Mouse (Mus musculus) C3H10T1/2 (cell line): Measurements from ENCODE around the gene Olfr457. TPM values are rescaled to one million over a fixed set of nuclear protein-coding genes. Genes with fewer than 3 reads are reported as not detected.

Experiments
- polyA plus RNA-seq, 2 experiments: library from polyadenylated mRNA; unstranded; fragments of >200 nt; fragmentation: generic; extraction: Trizol; gene quantifications; one replicate each; pipeline ENCODE4 v1.2.1; 2012; ENCODE audit warnings: missing spikeins in 2 of 2

The Olfr457 gene
- under 1 TPM in 1 of 2 experiments, not detected in 1; 0.04 TPM for polyA plus RNA-seq

GRCm38 (mm10) chr6:42476235-42476634 lies at the start of gene Olfr457:
Gene Olfr457 (minus strand): TSS chr6:42476335.

DNA sequence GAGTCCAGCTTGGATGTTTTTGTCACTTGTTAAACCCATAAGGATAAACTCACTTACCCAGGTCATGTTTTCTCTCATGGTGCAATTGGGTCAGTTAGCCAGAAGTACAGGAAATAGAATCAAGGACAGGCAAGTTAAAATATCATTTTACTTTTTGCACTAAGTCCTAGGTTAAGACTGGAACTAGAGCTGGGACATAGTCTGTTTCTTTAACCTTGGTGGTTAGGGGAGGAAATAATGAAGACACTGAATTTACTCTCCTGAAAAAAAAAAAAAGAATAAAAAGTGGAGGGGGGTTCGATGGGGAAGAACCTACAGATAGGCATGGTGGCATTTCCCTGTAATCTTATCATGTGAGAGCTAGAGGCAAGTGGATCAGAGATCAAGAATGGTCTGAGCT lies 11.0 kb upstream of the Olfr457 start, which contains the start of gene Olfr456:
TSS of gene Olfr456 (minus strand) at position 101 of the 400 bp plus-strand sequence.

GRCm38 (mm10) chr6:42465096-42465495 lies 11.0 kb downstream of the Olfr457 start, which contains the start of gene Olfr458:
Gene Olfr458 (minus strand): TSS chr6:42465196.

GRCm38 (mm10) chr6:42434446-42434845 lies 41.7 kb downstream of the Olfr457 start, which contains the start of gene Tas2r126:
Gene Tas2r126 (plus strand): TSS chr6:42434535.

Other genes with a start within 250 kb of the Olfr457 start
- gene Gstk1, start 230.4 kb downstream of the Olfr457 start, polyA plus RNA-seq, result not detected
- gene Tmem139, start 214.4 kb downstream of the Olfr457 start, polyA plus RNA-seq, result under 1 TPM; 0.02 to 0.05 TPM
- 1 to 10 TPM; 1.8 to 8.5 TPM for gene Casp2, start 211.3 kb downstream of the Olfr457 start, polyA plus RNA-seq
- gene Clcn1, start 189.7 kb downstream of the Olfr457 start, polyA plus RNA-seq, result under 1 TPM; 0.26 to 0.51 TPM
- 10 to 100 TPM in 1 of 2 experiments, 1 to 10 TPM in 1; 7.5 to 13.9 TPM for gene Fam131b, start 151.7 kb downstream of the Olfr457 start, polyA plus RNA-seq
- gene Zyx, start 126.7 kb downstream of the Olfr457 start, polyA plus RNA-seq, result 100 to 1,000 TPM; 273 to 364 TPM
- gene Epha1, start 103.1 kb downstream of the Olfr457 start, polyA plus RNA-seq, result under 1 TPM; 0.09 to 0.54 TPM
- gene Tas2r143, start 76.1 kb downstream of the Olfr457 start, polyA plus RNA-seq, result under 1 TPM in 1 of 2 experiments, not detected in 1; 0.05 TPM
- gene Tas2r135, start 70.9 kb downstream of the Olfr457 start, polyA plus RNA-seq, result not detected
- gene Tas2r126, start 41.8 kb downstream of the Olfr457 start, polyA plus RNA-seq, result under 1 TPM in 1 of 2 experiments, not detected in 1; 0.09 TPM
- gene Olfr458, start 11.1 kb downstream of the Olfr457 start, polyA plus RNA-seq, result not detected
- gene Olfr456, start 10.9 kb upstream of the Olfr457 start, polyA plus RNA-seq, result under 1 TPM in 1 of 2 experiments, not detected in 1; 0.06 TPM
- not detected for gene Olfr455, start 71.3 kb upstream of the Olfr457 start, polyA plus RNA-seq
- under 1 TPM in 1 of 2 experiments, not detected in 1; 0.04 TPM for gene Tcaf3, start 121.4 kb upstream of the Olfr457 start, polyA plus RNA-seq
- gene Tcaf2, start 168.9 kb upstream of the Olfr457 start, polyA plus RNA-seq, result 1 to 10 TPM in 1 of 2 experiments, under 1 TPM in 1; 0.14 to 1.3 TPM
- gene Tcaf1, start 233.8 kb upstream of the Olfr457 start, polyA plus RNA-seq, result 10 to 100 TPM in 1 of 2 experiments, 1 to 10 TPM in 1; 3.7 to 22.2 TPM